Mouse (Mus musculus): ENCODE data around the gene Lig3. TPM values are rescaled to one million over a fixed set of nuclear protein-coding genes. Genes with fewer than 3 reads are reported as not detected.

The Lig3 gene
- polyA plus RNA-seq, 2 experiments, result 6.3 to 8.3 TPM

- H3K27ac ChIP-seq, result peak overlapping the region; percentile 66
- WGBS (ENCODE audit: insufficient replicate concordance), result under 1% methylated on average over 28 of the region's 28 CpGs
- H3K36me3 ChIP-seq (replicated peaks; ENCODE audit: control insufficient read depth, insufficient read depth, low read depth), result peaks cover 7% of the 10 kb centered on the region; the same call in 1 of the 2 replicates
- H3K9me3 ChIP-seq (ENCODE audit: control insufficient read depth, low read length), result no peaks in the 10 kb centered on the region
- H3K4me3 ChIP-seq (ENCODE audit: insufficient read depth in 1 of 2, low read depth in 2 of 2, low read length in 2 of 2), result peak overlapping the region; percentile 86 to 92
- no peak for TF ChIP-seq EP300 (IDR thresholded peaks at IDR 0.05; ENCODE audit: low read depth)
- no peak for TF ChIP-seq CTCF (IDR thresholded peaks at IDR 0.05; ENCODE audit: low read depth)
- no peaks in the 10 kb centered on the region for H3K27me3 ChIP-seq (ENCODE audit: control insufficient read depth, insufficient read depth, low read length)
- H3K9ac ChIP-seq (replicated peaks), result peak overlapping the region; percentile 88
- peak overlapping the region; percentile 97 for H3K4me2 ChIP-seq (ENCODE audit: low read depth)
- ATAC-seq (ENCODE audit: insufficient read depth), result peak; percentile 62
- H3K4me1 ChIP-seq (replicated peaks; ENCODE audit: control insufficient read depth in 2 of 2, insufficient read depth in 2 of 2, low read length in 1 of 2), result peaks cover 10 to 18% of the 10 kb centered on the region in 2 experiments
- no peak for DNase-seq (ENCODE audit: low read depth in 3 of 3, low spot score in 3 of 3)
These were observed 16.4 kb upstream of the Lig3 start for GRCm38 (mm10) chr11:82764438-82764924.

- 37% methylated on average over 5 of the region's 5 CpGs for WGBS (ENCODE audit: insufficient replicate concordance)
- Histone ChIP-seq H3K9me3 (ENCODE audit: control insufficient read depth, low read length) (no peaks in the 10 kb centered on the region), H3K4me1 (replicated peaks; ENCODE audit: control insufficient read depth in 2 of 2, insufficient read depth in 2 of 2, low read length in 1 of 2) (peaks cover 5 to 13% of the 10 kb centered on the region in 2 experiments), H3K27me3 (ENCODE audit: control insufficient read depth, insufficient read depth, low read length) (no peaks in the 10 kb centered on the region), H3K27ac (no peak overlapping the region), H3K9ac (replicated peaks) (peak overlapping the region; percentile 72), H3K4me2 (ENCODE audit: low read depth) (peak overlapping the region; percentile 93), H3K4me3 (ENCODE audit: insufficient read depth in 1 of 2, low read depth in 2 of 2, low read length in 2 of 2) (peak overlapping the region; percentile 92 to 98), H3K36me3 (replicated peaks; ENCODE audit: control insufficient read depth, insufficient read depth, low read depth) (no peaks in the 10 kb centered on the region)
- ATAC-seq (ENCODE audit: insufficient read depth), result no peak
- DNase-seq (ENCODE audit: low read depth in 3 of 3, low spot score in 3 of 3), result no peak
- TF ChIP-seq CTCF (IDR thresholded peaks at IDR 0.05; ENCODE audit: low read depth), result no peak
- no peak for TF ChIP-seq EP300 (IDR thresholded peaks at IDR 0.05; ENCODE audit: low read depth)
These were observed 774 bp upstream of the Lig3 start for GRCm38 (mm10) chr11:82780134-82780533.

DNA sequence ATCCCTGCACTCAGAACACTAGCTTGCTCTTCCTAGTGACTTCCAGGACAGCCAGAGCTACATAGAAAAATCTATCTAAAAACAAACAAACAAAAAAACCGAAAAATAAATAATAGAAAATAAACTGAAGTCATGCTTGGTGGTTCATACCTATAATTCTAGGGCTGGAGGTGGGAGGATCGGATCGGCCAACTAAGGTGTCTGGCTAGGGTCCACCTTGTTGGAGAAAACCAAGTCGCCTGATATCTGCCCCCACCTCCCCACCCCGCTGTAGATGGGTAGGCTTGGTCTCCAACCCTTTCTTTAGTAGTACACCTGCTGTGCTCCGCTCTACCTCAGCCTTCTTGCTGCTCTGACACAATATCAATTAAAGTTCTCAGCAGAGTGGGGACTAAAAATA is 1.3 kb downstream of the Lig3 start:
- 44% methylated on average over 6 of the region's 6 CpGs for WGBS (ENCODE audit: insufficient replicate concordance)
- Histone ChIP-seq H3K9ac (replicated peaks) (peak overlapping the region; percentile 92), H3K27me3 (ENCODE audit: control insufficient read depth, insufficient read depth, low read length) (no peaks in the 10 kb centered on the region), H3K27ac (no peak overlapping the region), H3K36me3 (replicated peaks; ENCODE audit: control insufficient read depth, insufficient read depth, low read depth) (peaks cover 5% of the 10 kb centered on the region), H3K4me2 (ENCODE audit: low read depth) (peak overlapping the region; percentile 93), H3K4me1 (replicated peaks; ENCODE audit: control insufficient read depth in 2 of 2, insufficient read depth in 2 of 2, low read length in 1 of 2) (peaks cover 5 to 13% of the 10 kb centered on the region in 2 experiments), H3K4me3 (ENCODE audit: insufficient read depth in 1 of 2, low read depth in 2 of 2, low read length in 2 of 2) (peak overlapping the region; percentile 92 to 98), H3K9me3 (ENCODE audit: control insufficient read depth, low read length) (no peaks in the 10 kb centered on the region)
- DNase-seq (ENCODE audit: low read depth in 3 of 3, low spot score in 3 of 3) (no peak), ATAC-seq (ENCODE audit: insufficient read depth) (no peak)
- TF ChIP-seq CTCF (IDR thresholded peaks at IDR 0.05; ENCODE audit: low read depth) (no peak), EP300 (IDR thresholded peaks at IDR 0.05; ENCODE audit: low read depth) (no peak)

- peaks cover 7% of the 10 kb centered on the region for H3K36me3 ChIP-seq (replicated peaks; ENCODE audit: control insufficient read depth, insufficient read depth, low read depth)
- no peak overlapping the region for H3K4me2 ChIP-seq (ENCODE audit: low read depth)
- WGBS (ENCODE audit: insufficient replicate concordance), result 81% methylated on average over 11 of the region's 11 CpGs
- ATAC-seq (ENCODE audit: insufficient read depth) (no peak), DNase-seq (ENCODE audit: low read depth in 3 of 3, low spot score in 3 of 3) (no peak)
- no peak overlapping the region for H3K27ac ChIP-seq
- no peaks in the 10 kb centered on the region for H3K27me3 ChIP-seq (ENCODE audit: control insufficient read depth, insufficient read depth, low read length)
- no peak for TF ChIP-seq EP300 (IDR thresholded peaks at IDR 0.05; ENCODE audit: low read depth)
- no peak for TF ChIP-seq CTCF (IDR thresholded peaks at IDR 0.05; ENCODE audit: low read depth)
- no peak overlapping the region for H3K9ac ChIP-seq (replicated peaks)
- H3K9me3 ChIP-seq (ENCODE audit: control insufficient read depth, low read length), result no peaks in the 10 kb centered on the region
- H3K4me1 ChIP-seq (replicated peaks; ENCODE audit: control insufficient read depth in 2 of 2, insufficient read depth in 2 of 2, low read length in 1 of 2), result peaks cover 5 to 13% of the 10 kb centered on the region in 2 experiments
- H3K4me3 ChIP-seq (ENCODE audit: insufficient read depth in 1 of 2, low read depth in 2 of 2, low read length in 2 of 2), result no peak overlapping the region
These were observed 2.5 kb downstream of the Lig3 start for GRCm38 (mm10) chr11:82783453-82783852.

GRCm38 (mm10) chr11:82806656-82807055 is 25.7 kb downstream of the Lig3 start:
- DNase-seq (ENCODE audit: low read depth in 3 of 3, low spot score in 3 of 3) (no peak), ATAC-seq (ENCODE audit: insufficient read depth) (no peak)
- TF ChIP-seq CTCF (IDR thresholded peaks at IDR 0.05; ENCODE audit: low read depth) (no peak), EP300 (IDR thresholded peaks at IDR 0.05; ENCODE audit: low read depth) (no peak)
- H3K27me3 ChIP-seq (ENCODE audit: control insufficient read depth, insufficient read depth, low read length), result no peaks in the 10 kb centered on the region
- no peaks in the 10 kb centered on the region for H3K9me3 ChIP-seq (ENCODE audit: control insufficient read depth, low read length)
- H3K36me3 ChIP-seq (replicated peaks; ENCODE audit: control insufficient read depth, insufficient read depth, low read depth), result peaks cover 37% of the 10 kb centered on the region
- no peak overlapping the region for H3K4me3 ChIP-seq (ENCODE audit: insufficient read depth in 1 of 2, low read depth in 2 of 2, low read length in 2 of 2)
- no peaks in the 10 kb centered on the region for H3K4me1 ChIP-seq (replicated peaks; ENCODE audit: control insufficient read depth in 2 of 2, insufficient read depth in 2 of 2, low read length in 1 of 2)
- H3K9ac ChIP-seq (replicated peaks), result no peak overlapping the region
- no peak overlapping the region for H3K27ac ChIP-seq
- H3K4me2 ChIP-seq (ENCODE audit: low read depth), result no peak overlapping the region
- WGBS (ENCODE audit: insufficient replicate concordance), result 59% methylated on average over 3 of the region's 3 CpGs

Measured in liver, embryonic 14.5 days (tissue).